8 mouse cellular contexts compared by ENCODE assay signal in genomic region chr15:78770983-78771355, GRCm38 (mm10). TPM values are rescaled to one million over a fixed set of nuclear protein-coding genes. Genes with fewer than 3 reads are reported as not detected.
DNase-seq lines count a peak whose midpoint lies in the region; ATAC-seq and TF ChIP-seq lines count a peak whose summit lies in the region.

No protein-coding gene starts in this region.

- peak overlapping the region; percentile 48; the same call in 1 of the 2 replicates for H3K4me2 ChIP-seq in intestine, postnatal 0 days (replicated peaks; ENCODE audit: low read depth)

- no peaks in the 10 kb centered on the region for H3K9me3 ChIP-seq in embryonic facial prominence, embryonic 10.5 days
- H3K9me3 ChIP-seq in intestine, postnatal 0 days (ENCODE audit: control insufficient read depth) = no peaks in the 10 kb centered on the region

- H3K27ac ChIP-seq in liver, adult 2 months (replicated peaks; ENCODE audit: insufficient read depth, low read depth, low read length) = no peak overlapping the region
- H3K27ac ChIP-seq in embryonic facial prominence, embryonic 10.5 days (replicated peaks) = peak overlapping the region; percentile 89
- peak overlapping the region; percentile 57; the same call in 1 of the 2 replicates for H3K27ac ChIP-seq in intestine, postnatal 0 days (ENCODE audit: low read depth, low read length)
- H3K27ac ChIP-seq in small intestine, adult 2 months (ENCODE audit: insufficient read depth, low read depth, low read length) = peak overlapping the region; percentile 69

- 73% methylated on average over 5 of the region's 5 CpGs for WGBS in liver, adult 2 months
- WGBS in embryonic facial prominence, embryonic 10.5 days = 27% methylated on average over 5 of the region's 5 CpGs
- WGBS in intestine, postnatal 0 days = 58% methylated on average over 5 of the region's 5 CpGs
- WGBS in small intestine, adult 2 months = 70% methylated on average over 5 of the region's 5 CpGs

- no peak for TF ChIP-seq POLR2A in liver, adult 2 months (IDR thresholded peaks at IDR 0.05; ENCODE audit: extremely low read depth, insufficient read depth, low read length)
- TF ChIP-seq POLR2A in small intestine, adult 2 months (IDR thresholded peaks at IDR 0.05; ENCODE audit: low read depth, low read length) = no peak

- no peaks in the 10 kb centered on the region for H3K79me2 ChIP-seq in liver, adult 2 months (ENCODE audit: control insufficient read depth, insufficient read depth, low read length)

- no peaks in the 10 kb centered on the region for H3K27me3 ChIP-seq in liver, adult 2 months (ENCODE audit: control insufficient read depth, insufficient read depth, low read length)
- peaks cover 22% of the 10 kb centered on the region for H3K27me3 ChIP-seq in embryonic facial prominence, embryonic 10.5 days (replicated peaks; ENCODE audit: low read depth, poor library complexity, severe bottlenecking)
- no peaks in the 10 kb centered on the region for H3K27me3 ChIP-seq in intestine, postnatal 0 days (replicated peaks; ENCODE audit: control insufficient read depth, insufficient read depth, low read length)
- no peaks in the 10 kb centered on the region for H3K27me3 ChIP-seq in small intestine, adult 2 months (ENCODE audit: control insufficient read depth, insufficient read depth, low read length)

- ATAC-seq in intestine, postnatal 0 days = no peak

- TF ChIP-seq CTCF in liver, adult 2 months (IDR thresholded peaks at IDR 0.05; ENCODE audit: low read depth, low read length) = no peak
- no peak for TF ChIP-seq CTCF in intestine, postnatal 0 days (IDR thresholded peaks at IDR 0.05; ENCODE audit: low read depth)
- TF ChIP-seq CTCF in small intestine, adult 2 months (IDR thresholded peaks at IDR 0.05; ENCODE audit: extremely low read depth, insufficient read length, insufficient replicate concordance, low read depth, low read length) = no peak

- 0 out of 2 replicates have a peak overlapping the region, but pooled peaks have one; percentile 24 for H3K4me3 ChIP-seq in liver, adult 2 months (ENCODE audit: insufficient read depth, low read depth, low read length)
- peak overlapping the region; percentile 53 for H3K4me3 ChIP-seq in embryonic facial prominence, embryonic 10.5 days
- no peak overlapping the region for H3K4me3 ChIP-seq in intestine, postnatal 0 days (ENCODE audit: low read depth, low read length)
- peak overlapping the region; percentile 55 for H3K4me3 ChIP-seq in small intestine, adult 2 months (ENCODE audit: low read depth, low read length)

- H3K4me1 ChIP-seq in liver, adult 2 months (ENCODE audit: control insufficient read depth, insufficient read depth, low read length) = no peaks in the 10 kb centered on the region
- H3K4me1 ChIP-seq in embryonic facial prominence, embryonic 10.5 days = peaks cover 62% of the 10 kb centered on the region
- 0 out of 2 replicates have a peak, but pooled peaks cover 4% of the 10 kb centered on the region for H3K4me1 ChIP-seq in intestine, postnatal 0 days (replicated peaks; ENCODE audit: control insufficient read depth, insufficient read depth, low read length)
- peaks cover 3% of the 10 kb centered on the region; the same call in 1 of the 2 replicates for H3K4me1 ChIP-seq in small intestine, adult 2 months (ENCODE audit: control insufficient read depth, insufficient read depth, insufficient read length, low read length)

- H3K36me3 ChIP-seq in liver, adult 2 months (ENCODE audit: control insufficient read depth, insufficient read depth, low read length) = no peaks in the 10 kb centered on the region
- H3K36me3 ChIP-seq in embryonic facial prominence, embryonic 10.5 days (replicated peaks) = peaks cover 39% of the 10 kb centered on the region
- H3K36me3 ChIP-seq in intestine, postnatal 0 days (ENCODE audit: control insufficient read depth, insufficient read depth) = peaks cover 10% of the 10 kb centered on the region; the same call in 1 of the 2 replicates
- peaks cover 11% of the 10 kb centered on the region for H3K36me3 ChIP-seq in small intestine, adult 2 months (ENCODE audit: control insufficient read depth, insufficient read depth, low read length)

- H3K9ac ChIP-seq in liver, adult 2 months (ENCODE audit: low read depth, low read length) = no peak overlapping the region
- no peak overlapping the region for H3K9ac ChIP-seq in intestine, postnatal 0 days (ENCODE audit: low read depth, low read length)

- no peak for DNase-seq in liver, adult 2 months (ENCODE audit: extremely low read depth, low read depth, low spot score)
- DNase-seq in liver = no peak
- peak; percentile 69 for DNase-seq in embryonic facial prominence, embryonic 10.5 days (ENCODE audit: low spot score)
- no peak for DNase-seq in adrenal gland, adult (ENCODE audit: inconsistent age in 2 of 2, low spot score in 1 of 2)
- DNase-seq in gastrocnemius, adult 18-20 months (ENCODE audit: low spot score) = no peak
- no peak for DNase-seq in gastrocnemius, postnatal 4 days (ENCODE audit: low spot score in 2 of 2)

RNA-seq across cellular contexts. Expression of gene Mfng, which starts 2.3 kb away (rescaled TPM):
- 0.74 and 1.1 TPM in 2 replicates for total RNA-seq in liver, adult 2 months (2014; rRNA removed)
- 1.2 and 2.3 TPM in 2 replicates for polyA plus RNA-seq in liver, adult 2 months (2012; rRNA removed)
- 36.4 and 39.0 TPM in 2 replicates for polyA plus RNA-seq in embryonic facial prominence, embryonic 10.5 days (2016; fragmentation: Nextera tagmentation; extraction: Ambion mirVana)
- polyA plus RNA-seq in intestine, postnatal 0 days (2015; fragmentation: Nextera tagmentation; extraction: Ambion mirVana) = 7.2 and 7.6 TPM in 2 replicates
- polyA plus RNA-seq in small intestine, adult 2 months (2012; rRNA removed) = 4.7 and 7.9 TPM in 2 replicates
- total RNA-seq in gastrocnemius, adult 18-20 months (2021) = 1 to 10 TPM; 1.8 to 3.6 TPM
- total RNA-seq in gastrocnemius, postnatal 4 days (2021) = 10 to 100 TPM in 1 of 2 experiments, 1 to 10 TPM in 1; 9.5 to 11.6 TPM

RNA-seq across cellular contexts. Expression of gene Card10, which starts 31.9 kb away (rescaled TPM):
- total RNA-seq in liver, adult 2 months (2014; rRNA removed) = 2.7 and 4.3 TPM in 2 replicates
- polyA plus RNA-seq in liver, adult 2 months (2012; rRNA removed) = 15.0 and 18.7 TPM in 2 replicates
- 3.3 and 4.3 TPM in 2 replicates for polyA plus RNA-seq in embryonic facial prominence, embryonic 10.5 days (2016; fragmentation: Nextera tagmentation; extraction: Ambion mirVana)
- polyA plus RNA-seq in intestine, postnatal 0 days (2015; fragmentation: Nextera tagmentation; extraction: Ambion mirVana) = 3.2 and 3.9 TPM in 2 replicates
- 15.8 and 28.3 TPM in 2 replicates for polyA plus RNA-seq in small intestine, adult 2 months (2012; rRNA removed)
- 1 to 10 TPM; 4.1 to 6.5 TPM for total RNA-seq in gastrocnemius, adult 18-20 months (2021)
- 10 to 100 TPM; 12.6 to 13.3 TPM for total RNA-seq in gastrocnemius, postnatal 4 days (2021)

RNA-seq across cellular contexts. Expression of gene Elfn2, which starts 52.4 kb away (rescaled TPM):
- not detected in 2 replicates for total RNA-seq in liver, adult 2 months (2014; rRNA removed)
- not detected in 2 replicates for polyA plus RNA-seq in liver, adult 2 months (2012; rRNA removed)
- polyA plus RNA-seq in embryonic facial prominence, embryonic 10.5 days (2016; fragmentation: Nextera tagmentation; extraction: Ambion mirVana) = 0.05 and 0.16 TPM in 2 replicates
- 0.10 and 0.17 TPM in 2 replicates for polyA plus RNA-seq in intestine, postnatal 0 days (2015; fragmentation: Nextera tagmentation; extraction: Ambion mirVana)
- polyA plus RNA-seq in small intestine, adult 2 months (2012; rRNA removed) = 0.14 and 0.35 TPM in 2 replicates
- under 1 TPM; 0.02 to 0.05 TPM for total RNA-seq in gastrocnemius, adult 18-20 months (2021)
- under 1 TPM; 0.27 to 0.70 TPM for total RNA-seq in gastrocnemius, postnatal 4 days (2021)
